Mouse (Mus musculus) neural tube, embryonic 13.5 days (tissue): Measurements from ENCODE around the gene Slc39a11. TPM values are rescaled to one million over a fixed set of nuclear protein-coding genes. Genes with fewer than 3 reads are reported as not detected.
A peak's percentile ranks its signal among the peaks of the same experiment; 100 is the strongest.

Experiments
- ATAC-seq: fragments of 200-750 bp; cut with Nextera tagmentation; 2 replicates; pipeline ENCODE4 v1.8.0; 2017; ENCODE audit warnings: low read depth, mild to moderate bottlenecking, moderate TSS enrichment, moderate library complexity
- H3K27ac ChIP-seq: fragments of 300-500 bp; sonication (generic); replicated peaks from 2 replicates; pipeline ENCODE4 v1.5.1; 2015; ENCODE audit warnings: moderate library complexity, mild to moderate bottlenecking, inconsistent platforms
- H3K27me3 ChIP-seq: fragments of 300-500 bp; sonication (generic); 2 replicates; pipeline ENCODE4 v1.6.1; 2015; ENCODE audit warnings: mild to moderate bottlenecking, inconsistent platforms
- H3K36me3 ChIP-seq: fragments of 300-500 bp; sonication (generic); 2 replicates; pipeline ENCODE4 v1.6.1; 2015; ENCODE audit warnings: mild to moderate bottlenecking, inconsistent platforms
- H3K4me1 ChIP-seq: fragments of 300-500 bp; sonication (generic); replicated peaks from 2 replicates; pipeline ENCODE4 v1.6.1; 2015; ENCODE audit warnings: inconsistent platforms
- H3K4me2 ChIP-seq: fragments of 300-500 bp; sonication (generic); 2 replicates; pipeline ENCODE4 v1.6.1; 2015; ENCODE audit warnings: inconsistent platforms, mild to moderate bottlenecking, moderate library complexity
- H3K4me3 ChIP-seq: fragments of 300-500 bp; sonication (generic); 2 replicates; pipeline ENCODE4 v1.5.1; 2015; ENCODE audit warnings: mild to moderate bottlenecking, inconsistent platforms
- H3K9ac ChIP-seq: fragments of 300-500 bp; sonication (generic); 2 replicates; pipeline ENCODE4 v1.6.1; 2015; ENCODE audit warnings: moderate library complexity, mild to moderate bottlenecking, inconsistent platforms
- H3K9me3 ChIP-seq: fragments of 300-500 bp; sonication (generic); 2 replicates; pipeline ENCODE4 v1.6.1; 2016; ENCODE audit warnings: inconsistent platforms
- whole genome bisulfite sequencing: fragments of 180-500 bp; shearing (Covaris S2); methylation state at CpG from one replicate; pipeline ENCODE4 v1.1.7; 2015; 5-methylcytosine and 5-hydroxymethylcytosine counted together
- polyA plus RNA-seq: library from polyadenylated mRNA; unstranded; fragments of >200 nt; fragmentation: Nextera tagmentation; extraction: Ambion mirVana; gene quantifications from 2 replicates; pipeline ENCODE4 v1.2.1, GENCODE M21; 2015

Gene Slc39a11
- polyA plus RNA-seq, 1 experiment from 2014 or later = 26.8 TPM

GRCm38 (mm10) chr11:113682897-113683626 lies 33.2 kb upstream of the Slc39a11 start:
- peak; percentile 29 for ATAC-seq
- H3K27ac ChIP-seq = peak overlapping the region; percentile 96
- H3K9me3 ChIP-seq = no peaks in the 10 kb centered on the region
- no peaks in the 10 kb centered on the region for H3K27me3 ChIP-seq
- peaks cover 58% of the 10 kb centered on the region for H3K4me1 ChIP-seq
- 3% methylated on average over 38 of the region's 38 CpGs for WGBS
- peak overlapping the region; percentile 85 for H3K9ac ChIP-seq
- H3K4me2 ChIP-seq = peak overlapping the region; percentile 89
- H3K36me3 ChIP-seq = peaks cover 5% of the 10 kb centered on the region
- H3K4me3 ChIP-seq = peak overlapping the region; percentile 88

DNA sequence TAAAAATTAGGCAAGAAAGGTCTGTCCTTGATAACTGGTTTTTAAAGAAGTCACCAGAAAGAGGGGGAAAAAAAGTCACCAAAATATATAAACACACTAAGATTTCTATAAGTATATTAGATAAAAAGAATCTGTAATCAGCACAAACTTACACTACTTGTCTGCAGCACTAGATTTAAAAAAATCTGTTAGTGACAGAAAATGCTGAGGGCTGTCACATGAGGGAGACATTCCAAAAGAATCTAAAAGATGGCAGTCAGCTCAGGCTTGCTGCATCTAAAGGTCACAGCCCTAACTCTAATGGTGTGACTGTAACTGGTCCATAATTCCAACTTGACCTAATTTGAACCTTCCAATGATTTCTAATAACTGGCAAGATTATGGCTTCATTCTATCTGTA lies 32.1 kb upstream of the Slc39a11 start:
- peaks cover 61% of the 10 kb centered on the region for H3K4me1 ChIP-seq
- ATAC-seq = no peak
- peak overlapping the region; percentile 88 for H3K4me3 ChIP-seq
- no peaks in the 10 kb centered on the region for H3K27me3 ChIP-seq
- peak overlapping the region; percentile 89 for H3K4me2 ChIP-seq
- H3K36me3 ChIP-seq = peaks cover under 1% of the 10 kb centered on the region; the same call in 1 of the 2 replicates
- H3K9ac ChIP-seq = peak overlapping the region; percentile 85
- H3K9me3 ChIP-seq = no peaks in the 10 kb centered on the region
- H3K27ac ChIP-seq = no peak overlapping the region

DNA sequence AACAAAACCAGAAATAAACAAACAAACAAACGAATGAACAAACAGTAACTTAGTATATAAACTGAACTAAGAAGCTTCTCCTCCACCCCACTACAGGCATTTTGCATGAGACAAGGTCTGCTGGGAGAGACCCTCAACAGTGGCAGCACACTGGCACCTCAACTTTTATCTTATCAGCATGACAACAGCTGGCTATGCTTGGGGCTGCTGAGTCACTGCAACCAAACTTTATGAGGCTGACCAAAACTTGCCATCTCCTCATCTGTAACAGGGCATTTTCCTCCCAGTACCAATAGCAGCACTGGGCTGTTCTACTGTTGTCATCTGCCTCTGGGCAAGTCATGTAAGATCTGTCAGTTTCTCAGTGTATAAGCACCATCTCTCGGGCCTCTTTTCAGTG lies 31.1 kb upstream of the Slc39a11 start:
- Histone ChIP-seq H3K4me3 (no peak overlapping the region), H3K9ac (0 out of 2 replicates have a peak overlapping the region, but pooled peaks have one; percentile 85), H3K27me3 (no peaks in the 10 kb centered on the region), H3K9me3 (no peaks in the 10 kb centered on the region), H3K27ac (no peak overlapping the region), H3K4me1 (peaks cover 57% of the 10 kb centered on the region), H3K4me2 (0 out of 2 replicates have a peak overlapping the region, but pooled peaks have one; percentile 89), H3K36me3 (peaks cover 10% of the 10 kb centered on the region)
- 81% methylated on average over 2 of the region's 2 CpGs for WGBS
- no peak for ATAC-seq

DNA sequence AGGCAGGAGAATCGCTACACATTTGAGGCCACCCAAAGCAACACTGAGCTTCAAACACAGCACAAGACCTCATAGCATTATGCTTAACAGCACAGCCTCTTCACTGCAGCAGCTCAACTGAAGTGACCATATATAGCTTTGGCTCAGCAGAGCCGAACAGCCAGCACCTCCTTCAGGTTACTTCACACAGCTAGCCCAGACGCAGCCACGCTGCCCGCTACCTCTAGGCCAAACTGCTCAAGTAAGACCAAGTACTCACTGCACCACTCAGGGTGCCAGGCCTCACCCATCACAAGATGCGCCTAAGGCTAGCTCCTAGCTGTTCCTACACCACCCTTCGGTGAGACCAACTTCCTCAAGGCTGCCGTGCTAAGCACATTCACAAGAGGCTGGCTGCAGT lies 28.5 kb upstream of the Slc39a11 start:
- WGBS = 85% methylated on average over 8 of the region's 8 CpGs
- Histone ChIP-seq H3K4me3 (no peak overlapping the region), H3K4me1 (peaks cover 43% of the 10 kb centered on the region)

DNA sequence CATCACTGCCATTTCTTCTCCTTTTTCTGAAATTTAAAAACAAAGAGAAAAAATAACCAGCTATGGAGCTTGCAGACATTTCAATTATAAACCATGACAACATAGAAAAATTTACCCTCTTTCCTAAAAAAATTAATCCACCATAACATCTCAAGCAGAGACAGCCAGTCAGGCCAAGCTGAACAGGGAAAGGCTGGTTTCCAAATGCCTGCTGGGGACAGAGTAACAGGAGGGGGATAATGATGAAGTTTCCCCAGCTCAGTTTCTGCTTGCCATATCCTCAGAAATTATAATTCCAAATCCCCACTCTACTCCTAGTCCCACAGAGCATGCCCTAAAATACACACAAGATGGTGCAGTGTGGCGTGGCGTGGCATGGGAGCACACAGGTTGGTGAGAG lies 27.5 kb upstream of the Slc39a11 start:
- Histone ChIP-seq H3K4me3 (no peak overlapping the region), H3K27ac (no peak overlapping the region), H3K27me3 (no peaks in the 10 kb centered on the region), H3K9me3 (no peaks in the 10 kb centered on the region), H3K4me2 (no peak overlapping the region), H3K36me3 (peaks cover 40% of the 10 kb centered on the region), H3K4me1 (peaks cover 35% of the 10 kb centered on the region), H3K9ac (no peak overlapping the region)
- ATAC-seq = no peak
- 98% methylated on average over 2 of the region's 2 CpGs for WGBS

More for the DNA sequence above, 28.5 kb upstream of the Slc39a11 start:
- Histone ChIP-seq H3K27ac (no peak overlapping the region), H3K36me3 (peaks cover 32% of the 10 kb centered on the region), H3K27me3 (no peaks in the 10 kb centered on the region), H3K9me3 (no peaks in the 10 kb centered on the region), H3K4me2 (no peak overlapping the region), H3K9ac (no peak overlapping the region)
- no peak for ATAC-seq

DNA sequence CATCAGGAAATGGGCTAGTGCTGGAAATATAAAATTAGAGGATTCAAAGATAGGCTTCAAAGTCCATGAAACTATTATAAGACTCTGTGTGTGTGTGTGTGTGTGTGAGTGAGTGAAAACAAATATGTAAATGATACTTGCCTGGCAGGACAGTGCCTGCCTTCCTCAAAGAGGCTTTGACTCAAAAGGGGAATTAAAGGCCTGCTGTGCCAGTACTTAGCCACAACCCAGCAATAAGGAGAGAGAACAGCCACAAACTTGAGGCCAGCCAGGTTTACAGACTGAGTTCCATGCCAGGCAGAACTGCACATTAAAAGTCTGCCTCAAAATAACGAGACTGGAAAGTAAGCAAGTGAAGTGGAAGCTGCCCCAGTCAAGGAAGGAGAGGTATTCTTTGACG lies 27.0 kb upstream of the Slc39a11 start:
- 89% methylated on average over 2 of the region's 2 CpGs for WGBS
- Histone ChIP-seq H3K27ac (no peak overlapping the region), H3K9ac (no peak overlapping the region), H3K4me3 (no peak overlapping the region), H3K27me3 (no peaks in the 10 kb centered on the region), H3K36me3 (peaks cover 46% of the 10 kb centered on the region), H3K4me2 (no peak overlapping the region), H3K9me3 (no peaks in the 10 kb centered on the region), H3K4me1 (peaks cover 30% of the 10 kb centered on the region)
- no peak for ATAC-seq

- Histone ChIP-seq H3K4me3 (no peak overlapping the region), H3K27ac (no peak overlapping the region), H3K36me3 (peaks cover 63% of the 10 kb centered on the region), H3K27me3 (no peaks in the 10 kb centered on the region), H3K4me1 (peaks cover 15% of the 10 kb centered on the region; the same call in 1 of the 2 replicates), H3K9me3 (no peaks in the 10 kb centered on the region), H3K9ac (no peak overlapping the region), H3K4me2 (no peak overlapping the region)
- WGBS = 86% methylated on average over 5 of the region's 5 CpGs
- no peak for ATAC-seq
Measured at GRCm38 (mm10) chr11:113674595-113674994, 24.7 kb upstream of the Slc39a11 start.

DNA sequence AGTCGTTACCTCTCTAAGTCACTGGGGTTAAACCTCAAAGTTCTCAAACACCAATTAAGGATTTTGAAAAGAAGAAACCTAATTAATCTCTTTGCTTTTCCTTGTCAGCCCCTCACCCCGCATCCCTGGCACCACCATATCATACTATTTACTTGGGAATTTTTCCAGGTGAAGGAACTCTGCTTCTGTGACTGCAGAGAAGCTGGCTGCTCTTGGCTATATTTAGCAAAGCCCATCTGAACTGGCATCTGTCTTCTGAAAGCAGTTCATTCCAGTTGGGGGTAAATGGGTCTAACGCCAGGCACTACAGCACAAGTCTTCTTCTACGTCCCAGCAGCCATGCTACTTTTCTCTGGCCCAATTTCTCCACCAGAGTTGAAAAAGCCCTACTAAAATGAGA lies 23.7 kb upstream of the Slc39a11 start:
- Histone ChIP-seq H3K27ac (no peak overlapping the region), H3K4me1 (peaks cover 10% of the 10 kb centered on the region; the same call in 1 of the 2 replicates), H3K9me3 (no peaks in the 10 kb centered on the region), H3K4me3 (no peak overlapping the region), H3K36me3 (peaks cover 66% of the 10 kb centered on the region), H3K27me3 (no peaks in the 10 kb centered on the region), H3K4me2 (no peak overlapping the region), H3K9ac (no peak overlapping the region)
- no peak for ATAC-seq
- 88% methylated on average over 4 of the region's 4 CpGs for WGBS

GRCm38 (mm10) chr11:113669711-113670110 lies 19.8 kb upstream of the Slc39a11 start:
- Histone ChIP-seq H3K27me3 (no peaks in the 10 kb centered on the region), H3K4me3 (no peak overlapping the region), H3K4me1 (peaks cover 13% of the 10 kb centered on the region; the same call in 1 of the 2 replicates), H3K36me3 (peaks cover 51% of the 10 kb centered on the region), H3K4me2 (no peak overlapping the region), H3K9me3 (no peaks in the 10 kb centered on the region), H3K9ac (no peak overlapping the region), H3K27ac (no peak overlapping the region)
- ATAC-seq = no peak
- WGBS = 38% methylated on average over 1 of the region's 4 CpGs

DNA sequence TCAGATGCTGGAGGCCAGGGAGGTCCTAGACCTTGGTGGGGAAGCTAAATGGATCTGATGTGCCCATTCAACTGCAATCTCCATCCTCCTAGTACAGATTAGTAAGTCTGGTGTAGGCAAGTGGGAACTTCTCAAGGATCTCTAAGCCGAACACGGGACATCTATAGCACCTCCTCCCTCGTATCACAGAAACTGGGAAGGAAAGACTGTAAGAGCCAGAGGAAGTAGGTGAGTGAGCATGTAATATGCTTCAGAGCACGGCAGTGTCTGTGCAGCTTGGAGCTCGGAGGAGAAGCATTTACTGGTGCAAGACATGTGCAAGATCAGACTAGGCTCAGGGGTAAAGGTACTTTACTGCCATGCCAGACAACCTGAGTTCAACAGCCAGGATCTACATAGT lies 19.0 kb upstream of the Slc39a11 start:
- Histone ChIP-seq H3K4me3 (no peak overlapping the region), H3K4me2 (no peak overlapping the region), H3K9me3 (no peaks in the 10 kb centered on the region), H3K27ac (no peak overlapping the region), H3K9ac (no peak overlapping the region), H3K27me3 (no peaks in the 10 kb centered on the region), H3K4me1 (peaks cover 13% of the 10 kb centered on the region; the same call in 1 of the 2 replicates), H3K36me3 (peaks cover 49% of the 10 kb centered on the region)
- no peak for ATAC-seq
- WGBS = 90% methylated on average over 5 of the region's 5 CpGs

DNA sequence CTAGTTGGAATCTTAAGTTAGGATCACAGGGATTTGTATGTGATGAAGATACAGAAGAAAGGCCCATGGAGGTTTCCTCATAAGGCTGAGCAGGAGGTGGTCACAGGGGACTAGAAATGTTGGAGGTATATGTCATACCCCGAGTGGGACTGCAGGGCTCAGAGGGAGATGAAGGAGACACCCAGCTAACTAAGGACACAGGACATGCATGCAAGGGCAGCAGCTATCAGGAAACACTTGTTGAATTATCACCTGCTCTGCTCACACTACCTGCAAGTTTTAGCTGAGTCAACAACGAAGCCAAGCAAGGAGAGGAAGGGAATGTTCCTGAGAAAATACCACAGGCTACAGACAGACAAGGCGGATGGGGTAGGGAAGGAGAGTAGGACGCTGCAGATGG lies 17.8 kb upstream of the Slc39a11 start:
- Histone ChIP-seq H3K4me2 (no peak overlapping the region), H3K4me1 (peaks cover 13% of the 10 kb centered on the region; the same call in 1 of the 2 replicates), H3K4me3 (no peak overlapping the region), H3K27me3 (no peaks in the 10 kb centered on the region), H3K9ac (no peak overlapping the region), H3K36me3 (peaks cover 48% of the 10 kb centered on the region), H3K27ac (0 out of 2 replicates have a peak overlapping the region, but pooled peaks have one; percentile 28), H3K9me3 (no peaks in the 10 kb centered on the region)
- ATAC-seq = no peak
- 89% methylated on average over 4 of the region's 4 CpGs for WGBS

GRCm38 (mm10) chr11:113667122-113667521 lies 17.2 kb upstream of the Slc39a11 start:
- H3K36me3 ChIP-seq = peaks cover 50% of the 10 kb centered on the region
- no peak overlapping the region for H3K4me2 ChIP-seq
- H3K27me3 ChIP-seq = no peaks in the 10 kb centered on the region
- 64% methylated on average over 2 of the region's 2 CpGs for WGBS
- no peaks in the 10 kb centered on the region for H3K9me3 ChIP-seq
- no peak overlapping the region for H3K4me3 ChIP-seq
- H3K27ac ChIP-seq = 0 out of 2 replicates have a peak overlapping the region, but pooled peaks have one; percentile 28
- no peak overlapping the region for H3K9ac ChIP-seq
- no peak; the same call in 1 of the 2 replicates for ATAC-seq
- peaks cover 13% of the 10 kb centered on the region; the same call in 1 of the 2 replicates for H3K4me1 ChIP-seq
